Mouse (Mus musculus) large intestine, adult 2 months (tissue): ENCODE measurements around the gene Abhd6. TPM values are rescaled to one million over a fixed set of nuclear protein-coding genes. Genes with fewer than 3 reads are reported as not detected.
"Not testable (repeated sequence)": the region's sequence is repeated elsewhere in the genome, so short reads cannot be mapped to it uniquely, and the experiment has no call there.

Experiments
- DNase-seq: peaks from one replicate; pipeline ENCODE4 v3.0.0-alpha.2; 2012; ENCODE audit warnings: low read depth, low spot score
- WGBS: fragments of 180-500 bp; shearing (Covaris S2); methylation state at CpG from one replicate; pipeline ENCODE4 v1.1.7; 2018; 5-methylcytosine and 5-hydroxymethylcytosine counted together
- polyA plus RNA-seq: library from polyadenylated mRNA; depleted of rRNA; stranded (reverse); fragments of >200 nt; gene quantifications from 2 replicates; pipeline ENCODE4 v1.2.3, GENCODE M21; 2012

Gene Abhd6
- polyA plus RNA-seq, 1 experiment = 51.6 TPM

DNA sequence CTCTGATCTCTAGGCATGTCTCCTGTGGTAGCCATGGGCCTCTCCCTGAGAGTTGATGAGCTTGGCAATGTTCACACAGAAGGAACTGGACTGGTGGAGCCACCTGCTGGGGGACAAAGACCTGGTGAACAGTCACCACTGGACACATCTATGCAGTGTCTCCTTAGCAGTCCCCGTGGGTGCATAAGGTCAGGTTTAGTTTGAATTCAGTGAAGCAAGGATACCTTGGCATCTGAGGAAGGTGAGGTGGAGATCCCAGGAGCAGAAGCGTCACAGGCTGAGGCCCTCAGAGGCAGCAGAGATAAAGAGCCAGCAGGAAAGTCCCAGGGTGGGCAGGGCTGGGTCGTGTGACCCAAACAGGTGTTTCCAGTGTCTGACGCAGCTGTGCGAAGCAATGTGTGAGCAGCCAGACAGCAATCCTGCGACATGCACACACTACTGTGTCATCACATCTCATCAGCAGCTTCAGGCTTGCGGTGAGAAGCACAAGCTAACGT is 8.4 kb upstream of the Abhd6 start, which contains the start of gene Dnase1l3:
TSS of gene Dnase1l3 (minus strand) at position 303 of the 497 bp plus-strand sequence.
- WGBS = 32% methylated on average over 8 of the region's 8 CpGs
- no peak for DNase-seq

DNA sequence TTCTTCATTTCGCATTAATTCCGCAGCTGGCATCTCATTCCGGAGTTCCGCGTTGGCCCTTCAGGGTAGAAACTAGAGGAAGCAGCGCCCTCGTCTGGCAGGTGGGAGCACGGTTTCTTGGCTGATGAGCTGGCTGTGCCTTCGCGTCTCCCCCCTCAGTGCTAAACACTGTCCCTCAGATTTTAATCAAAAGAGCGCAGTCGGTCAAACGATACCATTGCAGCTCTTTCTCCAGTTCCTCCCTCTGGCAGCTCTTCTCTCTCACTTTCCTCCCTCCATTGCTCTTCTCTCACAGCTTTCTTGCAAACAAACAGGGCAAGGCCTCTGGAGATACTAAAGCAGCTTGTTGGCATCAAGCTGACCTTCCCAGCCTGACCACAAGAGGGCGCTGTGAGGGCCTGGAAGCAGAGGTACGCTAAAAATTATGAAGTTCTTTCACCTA is 5.4 kb upstream of the Abhd6 start:
- DNase-seq = peak; percentile 81
- WGBS = under 1% methylated on average over 15 of the region's 15 CpGs

DNA sequence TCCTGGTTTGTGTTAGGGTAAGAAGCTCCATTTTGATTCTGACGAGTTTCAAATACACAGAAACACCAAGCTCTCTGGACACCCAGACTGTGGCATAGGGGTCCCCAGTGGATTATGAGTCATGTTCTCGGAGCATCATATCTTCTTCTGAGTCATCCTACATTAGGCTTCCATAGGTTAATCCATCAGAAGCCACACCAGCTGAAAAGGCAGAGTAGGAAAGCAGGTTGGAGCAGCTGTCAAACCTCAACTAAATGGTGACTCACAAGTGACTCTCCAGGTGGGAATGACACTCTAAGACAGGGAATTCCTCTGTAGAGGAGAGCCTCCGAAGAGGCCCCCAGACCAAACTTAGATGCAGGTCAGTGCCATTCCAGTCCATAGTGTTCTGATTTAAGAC is 3.7 kb upstream of the Abhd6 start:
- DNase-seq = no peak
- WGBS = 73% methylated on average over 3 of the region's 3 CpGs

DNA sequence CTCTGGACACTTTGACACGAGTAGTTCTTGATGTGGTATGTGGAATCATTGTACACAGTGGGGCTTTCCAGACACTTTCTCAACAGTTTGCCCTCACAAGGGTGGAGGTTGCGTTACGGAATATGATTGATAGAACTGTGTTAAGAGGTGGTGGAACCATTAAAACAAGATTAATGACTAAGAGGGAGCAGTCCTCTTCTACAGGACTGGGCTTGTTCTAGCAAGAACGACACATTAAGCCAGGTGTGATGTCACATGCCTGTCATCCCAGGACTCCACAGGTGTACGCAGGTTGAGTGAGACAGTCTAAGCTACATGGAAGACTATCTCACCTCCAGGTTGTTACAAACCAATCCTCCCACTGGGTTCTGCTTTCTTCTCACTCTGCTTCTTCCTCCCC is 3.3 kb upstream of the Abhd6 start:
- DNase-seq = no peak

DNA sequence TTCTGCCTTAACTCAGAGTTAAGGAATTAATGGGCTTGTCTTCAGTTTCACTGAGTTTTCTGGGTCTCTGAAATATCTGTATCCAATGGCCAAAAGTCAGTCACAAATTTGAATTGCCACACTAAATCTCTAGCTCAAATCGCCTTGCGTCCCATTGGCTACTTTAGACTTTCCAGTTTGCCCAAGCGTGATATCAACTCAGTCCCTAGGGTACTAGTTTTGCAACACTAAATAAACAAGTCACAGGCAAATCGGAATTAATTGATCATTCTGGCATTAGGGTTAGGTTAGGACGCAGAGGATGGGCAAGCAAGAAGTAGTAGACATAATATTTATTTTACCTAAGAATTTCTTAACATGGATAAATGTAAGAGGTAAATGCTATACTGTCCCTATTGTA is 2.5 kb upstream of the Abhd6 start:
- no peak for DNase-seq
- WGBS = 91% methylated on average over 5 of the region's 5 CpGs

More for the DNA sequence above, 3.3 kb upstream of the Abhd6 start:
- 86% methylated on average over 5 of the region's 5 CpGs for WGBS

DNA sequence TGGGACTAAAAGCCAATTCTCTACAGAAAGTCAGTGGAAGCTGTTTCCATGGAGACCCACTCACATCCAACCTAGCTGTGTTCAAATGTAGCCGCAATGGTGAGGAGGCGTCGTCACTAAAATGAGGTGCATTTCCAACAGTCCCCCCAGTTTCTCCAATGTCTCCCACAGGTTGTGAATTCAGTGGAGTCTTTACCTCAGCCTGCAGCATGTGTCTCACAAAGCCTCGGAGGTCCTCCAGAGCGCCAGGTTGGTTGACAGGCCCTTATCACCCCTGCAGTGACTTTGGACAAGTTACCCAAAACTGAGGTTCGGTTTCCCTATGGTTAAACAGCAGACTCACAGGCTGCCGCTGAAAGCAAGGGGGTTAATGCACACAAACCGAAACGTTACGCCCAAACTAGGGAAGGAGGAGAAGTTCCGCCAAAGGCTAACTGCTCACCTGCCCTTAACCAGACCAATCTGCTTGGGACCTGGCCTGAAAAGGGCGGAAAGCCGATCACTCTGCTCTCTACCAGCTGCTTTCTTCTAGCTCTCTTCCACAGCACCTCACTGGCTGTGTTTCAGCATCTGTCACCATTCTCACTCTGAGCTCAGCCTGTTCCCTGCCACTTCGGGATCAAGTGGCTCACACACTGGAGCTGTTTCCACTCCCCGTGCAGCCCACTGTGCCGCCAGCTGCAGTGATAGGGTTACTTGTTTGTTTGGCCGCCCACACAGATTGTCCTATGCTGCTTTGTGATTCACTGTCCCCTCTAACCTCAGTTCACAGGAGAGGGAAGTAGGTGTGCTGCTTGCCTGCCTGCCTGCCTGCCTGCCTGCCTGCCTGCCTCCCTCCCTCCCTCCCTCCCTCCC is 1.6 kb upstream of the Abhd6 start:
- 61% methylated on average over 17 of the region's 17 CpGs for WGBS
- no peak for DNase-seq

DNA sequence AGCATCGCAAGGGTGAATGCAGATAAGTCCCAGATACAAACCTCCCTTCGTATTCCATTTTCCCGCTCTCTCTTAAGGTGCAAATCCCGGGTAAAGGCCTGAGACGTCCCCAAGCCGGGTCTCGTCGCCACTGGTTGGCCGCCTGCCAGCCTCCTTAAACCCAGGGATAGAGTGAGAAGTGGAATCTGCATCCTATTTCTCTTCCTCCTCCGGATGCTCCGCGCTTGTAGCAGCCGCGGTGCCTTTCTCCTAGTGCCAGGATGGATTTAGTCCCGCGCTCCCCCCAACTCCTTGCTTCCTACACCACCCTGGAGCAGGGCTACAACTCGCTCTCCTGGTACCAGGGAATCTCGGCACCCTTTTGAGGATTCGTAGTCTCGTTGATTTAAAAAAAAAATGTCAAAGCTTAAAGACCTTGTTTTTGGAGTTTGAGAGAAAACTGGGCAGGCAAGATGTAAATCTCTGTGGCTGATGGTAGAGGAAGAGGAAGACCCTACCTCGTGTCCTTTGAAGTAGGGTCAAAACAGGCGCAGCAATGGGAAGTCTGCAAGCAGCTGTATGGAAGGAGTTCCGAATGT is 480 bp downstream of the Abhd6 start:
- DNase-seq = no peak
- under 1% methylated on average over 23 of the region's 23 CpGs for WGBS

DNA sequence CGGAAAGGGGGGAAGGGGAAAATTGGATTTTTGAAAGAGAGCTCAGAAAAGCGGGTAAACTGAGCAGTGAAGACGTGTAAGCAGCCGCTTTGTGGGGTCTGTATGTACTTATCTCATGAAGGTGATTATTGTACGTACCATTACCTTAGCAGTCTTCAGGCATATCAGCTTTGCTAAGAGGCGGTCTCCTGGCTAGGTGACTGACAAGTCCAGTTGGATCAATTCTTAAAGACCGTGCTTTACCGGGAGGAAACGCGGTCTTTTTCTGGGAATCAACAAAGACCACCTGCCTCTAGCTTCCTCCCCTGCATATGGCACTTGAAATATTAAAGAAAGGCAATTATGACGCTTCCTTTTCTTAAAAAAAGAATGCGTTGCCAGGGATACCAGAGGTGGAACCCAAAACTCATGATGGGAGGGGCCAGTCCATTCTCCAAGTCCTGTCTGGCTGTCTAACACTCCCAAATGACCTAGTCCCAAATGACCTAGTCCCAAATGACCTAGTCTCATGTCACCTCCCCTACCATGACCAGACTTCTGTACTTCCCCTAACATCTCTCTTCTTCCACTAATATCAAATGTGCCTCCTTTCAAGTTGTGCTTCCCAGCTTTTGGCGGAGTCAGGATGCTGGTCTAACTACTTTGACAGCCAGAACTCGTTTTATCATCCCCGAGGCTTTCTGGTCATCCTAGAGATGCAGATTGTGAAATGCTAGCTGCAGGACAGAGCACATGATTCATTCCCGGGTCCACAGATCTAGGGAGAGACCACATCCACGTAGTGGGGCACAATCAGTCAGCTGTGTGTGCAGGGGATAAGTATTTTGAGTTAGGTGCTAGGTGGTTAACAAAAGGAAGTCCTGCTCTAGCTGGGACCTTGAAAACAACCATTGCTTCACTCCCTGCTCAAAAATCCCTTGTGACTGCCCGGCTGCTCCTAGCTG is 1.3 kb downstream of the Abhd6 start:
- WGBS = 51% methylated on average over 18 of the region's 18 CpGs
- no peak for DNase-seq

DNA sequence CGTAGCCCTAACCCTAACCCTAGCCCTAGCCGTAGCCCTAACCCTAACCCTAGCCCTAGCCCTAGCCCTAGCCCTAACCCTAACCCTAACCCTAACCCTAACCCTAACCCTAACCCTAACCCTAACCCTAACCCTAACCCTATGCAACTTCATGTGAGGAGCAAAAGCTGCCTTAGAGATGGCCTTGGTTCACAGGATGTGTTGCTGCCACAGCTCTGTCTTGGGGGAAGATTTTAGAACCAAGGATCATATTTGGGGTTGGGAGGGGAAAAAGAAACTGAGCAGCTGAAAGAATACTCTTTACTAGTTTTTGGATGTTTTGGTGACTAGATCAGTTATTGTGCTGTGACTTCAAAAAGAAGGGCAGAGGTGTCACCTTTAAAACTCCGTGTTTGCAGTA is 3.4 kb downstream of the Abhd6 start:
- DNase-seq = not testable (repeated sequence)
- 70% methylated on average over 3 of the region's 3 CpGs for WGBS

DNA sequence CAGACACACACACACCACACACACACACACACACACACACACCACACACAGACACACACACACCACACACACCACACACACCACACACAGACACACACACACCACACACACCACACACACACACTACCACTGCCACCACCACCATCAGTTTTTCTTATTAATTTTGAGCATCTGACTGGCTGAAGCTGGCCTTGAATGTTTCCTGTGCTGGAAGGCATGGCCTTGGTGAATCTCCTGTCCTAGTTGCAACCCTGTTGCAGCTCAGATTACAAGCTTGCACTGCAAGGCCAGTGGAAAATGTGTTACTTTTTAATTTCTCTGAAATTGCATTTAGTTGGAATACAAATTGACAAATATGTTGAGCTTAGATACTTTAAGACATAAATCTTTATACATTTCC is 4.4 kb downstream of the Abhd6 start:
- no peak for DNase-seq

DNA sequence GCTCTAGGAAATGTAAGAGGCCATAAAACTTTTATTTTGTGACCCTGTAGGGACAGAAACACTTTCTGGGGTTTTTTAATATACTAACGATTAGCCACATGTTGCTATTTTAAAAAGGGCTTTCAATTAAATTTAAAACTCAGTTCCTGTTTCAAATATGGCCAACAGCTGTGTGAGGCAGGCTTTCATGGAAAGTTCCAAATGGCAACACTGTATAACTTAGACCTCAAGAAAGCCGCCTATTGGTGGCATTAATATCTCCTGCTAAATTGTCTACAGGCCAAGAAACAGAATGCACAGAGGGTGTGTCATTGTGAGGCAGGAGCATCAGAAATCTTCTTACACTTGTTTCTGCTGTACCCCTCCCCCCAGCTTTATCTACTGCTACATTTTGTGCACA is 4.8 kb downstream of the Abhd6 start:
- 60% methylated on average over 2 of the region's 2 CpGs for WGBS
- no peak for DNase-seq

DNA sequence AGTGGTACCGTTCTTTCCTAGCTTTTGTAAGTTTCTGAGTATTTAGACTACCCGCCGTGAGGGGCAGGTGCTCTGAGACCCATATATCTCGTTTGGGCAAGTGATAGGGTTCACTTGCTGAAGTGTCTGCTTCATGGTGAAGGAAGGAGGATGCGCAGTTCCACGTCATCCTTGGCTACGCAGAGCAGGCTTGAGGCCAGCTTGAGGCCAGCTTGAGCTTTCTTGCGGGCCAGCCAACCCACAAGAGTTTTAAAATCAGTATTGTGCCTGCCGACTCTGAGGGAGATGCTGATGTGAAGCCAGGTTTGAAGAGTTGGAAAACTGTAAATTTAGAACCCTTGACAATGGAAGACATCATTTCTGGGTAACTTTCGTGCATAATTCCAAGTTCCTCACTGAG is 5.2 kb downstream of the Abhd6 start:
- 87% methylated on average over 10 of the region's 10 CpGs for WGBS
- no peak for DNase-seq

DNA sequence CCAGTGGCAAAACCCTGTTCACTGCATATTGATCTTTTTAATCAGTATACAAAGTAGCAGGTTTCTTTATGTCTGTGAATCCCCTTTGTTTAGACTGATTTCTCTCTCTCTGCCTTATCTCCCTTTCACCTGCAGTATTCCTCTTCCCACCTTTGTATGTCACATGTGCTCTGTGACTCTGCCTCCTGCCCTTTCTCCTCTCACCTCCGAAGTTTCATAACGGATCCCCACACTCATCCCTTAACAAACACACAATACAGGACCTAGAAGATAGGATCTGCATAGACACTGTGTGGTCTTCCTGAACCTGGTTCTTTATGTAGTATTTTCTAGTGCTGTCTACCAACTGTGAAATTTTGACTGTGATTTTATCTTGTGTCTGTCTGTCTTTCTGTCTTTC is 8.6 kb downstream of the Abhd6 start:
- 68% methylated on average over 2 of the region's 2 CpGs for WGBS
- no peak for DNase-seq

DNA sequence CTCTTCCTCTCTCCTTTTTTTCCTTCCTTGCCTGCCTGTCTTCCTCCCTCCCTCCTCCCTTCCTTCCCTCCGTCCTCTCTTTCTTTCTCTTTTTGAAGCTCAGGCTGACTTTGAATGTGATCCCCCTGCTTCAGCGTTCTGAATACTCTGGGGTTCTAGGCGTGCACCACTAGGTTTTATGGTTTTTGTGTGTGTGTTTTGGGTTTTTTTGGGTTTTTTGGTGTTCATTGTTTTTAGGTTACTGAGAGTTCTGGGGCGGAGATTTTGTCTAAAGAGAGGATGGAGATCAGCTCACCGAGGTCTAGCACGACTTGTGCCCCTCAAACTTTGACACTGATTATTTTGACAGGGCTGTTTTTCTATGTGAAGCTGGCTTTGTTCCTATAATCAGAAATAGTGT is 9.2 kb downstream of the Abhd6 start:
- WGBS = 86% methylated on average over 6 of the region's 6 CpGs
- DNase-seq = no peak

DNA sequence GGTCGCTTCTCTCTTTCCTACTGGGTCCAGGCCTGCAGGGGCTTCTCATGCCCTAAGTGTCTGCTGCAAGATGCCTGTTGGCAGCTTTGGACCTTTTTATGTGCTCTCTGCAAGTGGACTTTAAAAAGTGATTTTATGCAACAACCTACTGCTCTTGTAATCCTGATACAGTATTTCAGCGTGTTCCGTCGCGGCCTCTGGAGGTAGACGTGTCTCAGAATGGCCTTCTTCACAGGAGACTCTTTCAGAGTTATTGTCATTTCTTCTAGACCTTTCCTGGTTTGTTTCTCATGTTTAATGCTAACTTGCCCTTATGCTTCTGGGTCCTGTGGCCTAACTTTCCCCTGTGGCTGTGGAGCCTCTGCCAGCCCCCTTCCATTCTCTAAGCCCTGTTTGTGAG is 13.1 kb downstream of the Abhd6 start:
- no peak for DNase-seq
- WGBS = 65% methylated on average over 6 of the region's 6 CpGs

DNA sequence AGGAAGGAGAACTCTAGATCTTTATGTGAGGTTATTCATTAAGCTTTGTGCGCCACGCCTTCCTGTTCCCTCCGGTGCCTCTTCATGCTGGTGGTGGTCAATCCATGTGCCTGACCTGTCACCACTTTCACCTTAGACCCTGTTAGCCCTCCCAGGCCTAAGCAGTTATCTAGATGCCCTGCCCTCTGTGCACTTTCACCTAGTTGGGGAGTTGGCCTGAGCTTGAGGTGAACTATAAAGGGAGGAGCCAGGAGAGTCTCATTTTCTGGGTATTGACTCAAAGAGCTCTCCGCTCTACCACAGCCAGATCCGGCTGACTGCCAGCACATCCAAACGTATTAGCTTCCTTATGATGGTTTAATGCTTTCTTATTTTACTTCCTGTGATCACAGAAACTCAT is 13.6 kb downstream of the Abhd6 start:
- 27% methylated on average over 6 of the region's 6 CpGs for WGBS
- peak; percentile 95 for DNase-seq

DNA sequence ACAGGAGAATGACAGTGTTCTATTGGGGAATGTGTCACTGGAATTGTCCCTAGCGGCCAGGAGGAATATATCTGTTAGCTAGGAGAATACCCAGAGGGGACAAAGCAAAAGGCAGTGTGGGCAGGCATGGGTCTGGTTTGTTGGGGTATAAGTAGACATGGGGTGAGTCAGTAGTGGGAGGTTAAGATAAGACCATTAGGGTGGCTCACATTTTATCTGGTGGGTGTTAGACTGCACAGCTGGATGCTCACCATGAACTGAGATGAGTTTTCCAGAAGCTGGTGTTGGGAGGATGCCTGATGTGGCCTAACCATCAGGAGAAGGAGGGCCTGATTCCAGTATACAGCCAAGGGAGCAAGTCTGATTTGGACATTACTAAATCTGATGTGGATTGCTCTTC is 14.2 kb downstream of the Abhd6 start:
- DNase-seq = no peak
- 47% methylated on average over 1 of the region's 1 CpGs for WGBS

DNA sequence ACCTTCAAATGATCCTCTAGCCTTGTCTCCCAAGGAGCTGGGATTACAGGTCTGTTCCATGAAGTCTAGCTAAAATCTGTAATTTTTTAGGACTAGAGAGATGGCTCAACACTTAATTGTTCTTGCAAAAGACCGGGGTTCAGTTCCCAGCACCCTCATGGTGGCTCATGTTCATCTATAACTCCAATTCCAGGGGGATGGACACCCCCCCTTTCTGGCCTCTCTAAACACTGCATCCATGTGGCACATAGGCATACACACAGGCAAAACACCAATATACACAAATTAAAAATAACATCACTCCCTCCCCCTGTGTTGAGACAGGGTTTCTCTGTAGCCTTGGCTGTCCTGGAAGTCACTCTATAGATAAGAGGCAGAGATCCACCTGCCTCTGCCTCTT is 17.3 kb downstream of the Abhd6 start:
- 95% methylated on average over 1 of the region's 1 CpGs for WGBS
- DNase-seq = no peak

DNA sequence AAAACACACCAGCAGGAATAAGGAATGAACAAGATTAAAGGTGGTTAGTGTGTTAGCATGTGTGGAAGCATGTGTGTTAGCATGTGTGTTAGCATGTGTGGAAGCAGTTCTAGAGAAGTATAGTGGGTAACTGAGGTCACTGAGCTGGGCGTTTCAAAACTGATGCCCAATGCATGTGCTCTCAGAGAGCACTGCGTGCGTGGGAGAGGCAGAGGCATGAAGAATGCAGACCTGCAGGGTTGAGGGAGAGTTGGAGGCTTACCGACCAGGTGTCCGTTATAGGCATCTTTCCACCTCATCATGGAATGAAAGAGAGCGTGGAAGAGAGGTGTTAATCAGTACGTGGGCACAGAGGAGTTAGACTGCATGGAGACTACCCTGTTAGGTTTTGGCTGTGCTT is 17.8 kb downstream of the Abhd6 start:
- 91% methylated on average over 7 of the region's 7 CpGs for WGBS
- no peak for DNase-seq

DNA sequence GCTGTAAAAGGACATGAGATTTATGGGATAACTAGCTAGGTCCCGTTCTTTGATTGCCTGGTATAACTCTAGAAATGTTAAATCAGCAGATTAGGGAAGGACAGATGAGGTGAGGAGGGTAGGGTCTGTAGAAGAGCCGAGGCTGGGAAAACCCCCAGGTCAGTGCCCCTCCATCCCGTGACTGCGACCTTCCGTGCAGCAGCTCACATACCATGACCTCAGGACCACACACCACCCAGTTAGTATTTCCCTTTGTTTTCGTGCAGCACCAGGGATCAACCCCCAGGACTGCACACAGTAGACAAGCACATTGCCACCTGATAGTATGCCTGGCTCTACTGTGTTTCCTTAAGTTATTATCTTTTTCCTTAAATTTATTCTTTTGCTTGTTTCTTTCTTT is 21.8 kb downstream of the Abhd6 start:
- 74% methylated on average over 6 of the region's 6 CpGs for WGBS
- DNase-seq = no peak
